In the genomic region with DNA sequence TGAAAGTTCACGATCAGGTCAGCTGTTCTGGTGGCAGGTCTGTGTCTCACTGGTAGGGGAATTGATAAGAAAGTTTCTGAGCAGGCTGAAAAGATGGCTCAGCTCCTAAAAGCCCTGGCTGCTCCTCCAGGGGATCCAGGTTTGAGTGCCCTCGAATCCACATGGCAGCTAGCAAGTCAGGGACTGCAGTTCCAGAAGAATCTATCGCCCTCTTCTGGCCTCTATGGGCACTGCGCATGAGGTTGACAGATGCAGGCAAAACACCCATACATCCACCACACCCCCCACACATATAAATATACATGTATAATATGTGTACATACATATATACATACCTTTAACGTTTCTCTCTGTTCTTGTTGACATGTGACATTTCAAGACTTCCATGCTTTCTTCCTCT, we compare ENCODE assay signal across 10 mouse cellular contexts. TPM values are rescaled to one million over a fixed set of nuclear protein-coding genes. Genes with fewer than 3 reads are reported as not detected.
DNase-seq lines count a peak whose midpoint lies in the region; ATAC-seq and TF ChIP-seq lines count a peak whose summit lies in the region.
"Not testable (repeated sequence)": the region's sequence is repeated elsewhere in the genome, so short reads cannot be mapped to it uniquely, and the experiment has no call there.
"Had no signal": no experiment of that assay in that cellular context is flagged by ENCODE, and none has a peak within 500 bp of the region (broad histone marks: within the 10 kb centered on the region; RNA-seq: fewer than 3 reads in every experiment).

No protein-coding gene starts in this region.

- H3K4me3 ChIP-seq in E14TG2a.4 (replicated peaks; ENCODE audit: low read length); forebrain, embryonic 15.5 days; liver, embryonic 16.5 days (ENCODE audit: low read depth, low read length); neural tube, embryonic 12.5 days: not testable (repeated sequence)

- 17% methylated on average over 5 of the region's 5 CpGs for WGBS in forebrain, embryonic 15.5 days
- 11% methylated on average over 5 of the region's 5 CpGs for WGBS in liver, embryonic 16.5 days (ENCODE audit: insufficient replicate concordance)
- 19% methylated on average over 5 of the region's 5 CpGs for WGBS in neural tube, embryonic 12.5 days

- not testable (repeated sequence) for H3K4me2 ChIP-seq in forebrain, embryonic 15.5 days (replicated peaks); liver, embryonic 16.5 days (ENCODE audit: low read depth, low read length); neural tube, embryonic 12.5 days (replicated peaks)

- not testable (repeated sequence) for H3K9ac ChIP-seq in forebrain, embryonic 15.5 days (replicated peaks); liver, embryonic 16.5 days (ENCODE audit: low read depth, low read length); neural tube, embryonic 12.5 days

- H3K27ac ChIP-seq in forebrain, embryonic 15.5 days (replicated peaks); liver, embryonic 16.5 days (ENCODE audit: low read length); neural tube, embryonic 12.5 days: not testable (repeated sequence)

- peak; percentile 22 for DNase-seq in cerebellum, adult 11 months
- peak; percentile 71 to 80 for DNase-seq in heart, postnatal 36 days
- DNase-seq in layer of hippocampus, adult 11-12 months (ENCODE audit: low spot score): peak; percentile 75
- peak; percentile 82 for DNase-seq in testis, postnatal 10 days (ENCODE audit: low spot score)

- H3K4me1 ChIP-seq in E14TG2a.4 (replicated peaks; ENCODE audit: low read depth, low read length); forebrain, embryonic 15.5 days; liver, embryonic 16.5 days (ENCODE audit: control insufficient read depth, low read depth, low read length); neural tube, embryonic 12.5 days: not testable (repeated sequence)

- peak; percentile 57 for TF ChIP-seq CTCF in E14TG2a.4 (conservative IDR thresholded peaks at IDR 0.05; ENCODE audit: low read length)

- ATAC-seq in forebrain, embryonic 15.5 days (replicated peaks): 0 out of 2 replicates have a peak, but pooled peaks have one; percentile 44
- peak; percentile 49; the same call in 1 of the 2 replicates for ATAC-seq in liver, embryonic 16.5 days (ENCODE audit: low read depth)
- ATAC-seq in neural tube, embryonic 12.5 days (ENCODE audit: low FRiP score, low read depth): 0 out of 2 replicates have a peak, but pooled peaks have one; percentile 31

- intact Hi-C loops in heart, postnatal 36 days (cut with DNase I): loop anchor here (5.0 kb wide), 1 partner anchor 55 kb away; no protein-coding TSS in a partner anchor

- H3K9me3 ChIP-seq in E14TG2a.4 (ENCODE audit: low read length); forebrain, embryonic 15.5 days; liver, embryonic 16.5 days (replicated peaks; ENCODE audit: control insufficient read depth, low read length); neural tube, embryonic 12.5 days: not testable (repeated sequence)

- peaks cover 13% of the 10 kb centered on the region for H3K27me3 ChIP-seq in E14TG2a.4 (ENCODE audit: insufficient read depth, low read length)
- H3K27me3 ChIP-seq in forebrain, embryonic 15.5 days; liver, embryonic 16.5 days (ENCODE audit: control insufficient read depth, insufficient read depth, low read depth, low read length); neural tube, embryonic 12.5 days (replicated peaks): not testable (repeated sequence)

- not testable (repeated sequence) for H3K36me3 ChIP-seq in E14TG2a.4 (ENCODE audit: insufficient read depth, low read length); forebrain, embryonic 15.5 days; liver, embryonic 16.5 days (ENCODE audit: control insufficient read depth, insufficient read depth); neural tube, embryonic 12.5 days

RNA-seq across cellular contexts. Expression of a gene that starts 14.7 kb away (rescaled TPM):
- polyA plus RNA-seq in forebrain, embryonic 15.5 days (2015; fragmentation: Nextera tagmentation; extraction: Ambion mirVana): not detected in 2 replicates
- not detected for total RNA-seq in heart, postnatal 36 days (2021)
- polyA plus RNA-seq in liver, embryonic 16.5 days (2015; fragmentation: Nextera tagmentation; extraction: Ambion mirVana): 0.22 TPM in 1 of 2 replicates, not detected in the other
- not detected in 2 replicates for polyA plus RNA-seq in neural tube, embryonic 12.5 days (2016; fragmentation: Nextera tagmentation; extraction: Ambion mirVana)
- polyA plus RNA-seq: activated CD4-positive, CD25-positive, alpha-beta regulatory T cell, adult 4 months; myocyte had no signal

RNA-seq across cellular contexts. Expression of a gene that starts 30.5 kb away (rescaled TPM):
- polyA plus RNA-seq in forebrain, embryonic 15.5 days (2015; fragmentation: Nextera tagmentation; extraction: Ambion mirVana): not detected in 2 replicates
- total RNA-seq in heart, postnatal 36 days (2021): not detected
- not detected in 2 replicates for polyA plus RNA-seq in liver, embryonic 16.5 days (2015; fragmentation: Nextera tagmentation; extraction: Ambion mirVana)
- not detected in 2 replicates for polyA plus RNA-seq in neural tube, embryonic 12.5 days (2016; fragmentation: Nextera tagmentation; extraction: Ambion mirVana)
- polyA plus RNA-seq: activated CD4-positive, CD25-positive, alpha-beta regulatory T cell, adult 4 months; myocyte had no signal

Comparison
In these comparisons a context has a peak if more than half of its experiments do, and no peak if none do; other contexts are left out.
1. DNase-seq: peak in every context shown above with its lines; median percentile 82 in testis, postnatal 10 days; 76 in heart, postnatal 36 days; 75 in layer of hippocampus, adult 11-12 months; 22 in cerebellum, adult 11 months.